Mouse (Mus musculus) C2C12 (cell line): ENCODE results near the gene Tbxa2r. TPM values are rescaled to one million over a fixed set of nuclear protein-coding genes. Genes with fewer than 3 reads are reported as not detected.

Experiments used
- H3K27me3 ChIP-seq: one replicate; pipeline ENCODE4 v1.6.1; 2011; ENCODE audit not compliant: control insufficient read depth, insufficient read depth, insufficient read length
- H3K36me3 ChIP-seq: one replicate; pipeline ENCODE4 v1.6.1; 2011; ENCODE audit not compliant: control insufficient read depth, insufficient read depth
- H3K4me3 ChIP-seq: one replicate; pipeline ENCODE4 v1.5.1; 2011; ENCODE audit warnings: mild to moderate bottlenecking, control low read depth; ENCODE audit not compliant: poor library complexity, insufficient read depth, severe bottlenecking
- H3K79me2 ChIP-seq: one replicate; pipeline ENCODE4 v1.6.1; 2011; ENCODE audit not compliant: control insufficient read depth, insufficient read depth
- H3K79me3 ChIP-seq: one replicate; pipeline ENCODE4 v1.6.1; 2011; ENCODE audit warnings: low read depth, control low read depth
- H3ac ChIP-seq: one replicate; pipeline ENCODE3; 2011; ENCODE audit warnings: low read depth; ENCODE audit not compliant: control insufficient read depth, insufficient read length
- CEBPB ChIP-seq: IDR thresholded peaks from one replicate; pipeline ENCODE4 v1.6.1; 2011; ENCODE audit warnings: low read depth, mild to moderate bottlenecking, control low read depth, moderate library complexity
- CTCF ChIP-seq: IDR thresholded peaks from one replicate; pipeline ENCODE4 v1.5.1; 2011; ENCODE audit not compliant: control insufficient read depth, insufficient read depth, insufficient read length
- FOSL1 ChIP-seq: IDR thresholded peaks from one replicate; pipeline ENCODE4 v1.8.0; 2011; ENCODE audit warnings: mild to moderate bottlenecking, low read length; ENCODE audit not compliant: poor library complexity, insufficient read depth, severe bottlenecking
- MAX ChIP-seq: IDR thresholded peaks from one replicate; pipeline ENCODE4 v1.6.1; 2011; ENCODE audit warnings: mild to moderate bottlenecking, control low read depth
- MYOD1 ChIP-seq: IDR thresholded peaks from one replicate; pipeline ENCODE4 v1.6.1; 2011; ENCODE audit warnings: low read depth; ENCODE audit not compliant: control insufficient read depth, insufficient read length
- MYOG ChIP-seq: IDR thresholded peaks from one replicate; pipeline ENCODE4 v1.6.1; 2011; ENCODE audit not compliant: control insufficient read depth, insufficient read length; ENCODE audit errors: extremely low read depth
- USF1 ChIP-seq: IDR thresholded peaks from one replicate; pipeline ENCODE4 v1.6.1; 2011; ENCODE audit warnings: low read depth, mild to moderate bottlenecking, control low read depth, moderate library complexity
- polyA plus RNA-seq: library from polyadenylated mRNA; unstranded; fragments of >200 nt; fragmentation: generic; extraction: Trizol; gene quantifications from one replicate; pipeline ENCODE4 v1.2.1, GENCODE M21; 2012; ENCODE audit warnings: missing spikeins

Gene Tbxa2r
- polyA plus RNA-seq, 1 experiment, result 0.02 TPM

- Histone ChIP-seq H3K79me2 (no peaks in the 10 kb centered on the region), H3K27me3 (no peaks in the 10 kb centered on the region), H3ac (no peak overlapping the region), H3K79me3 (no peaks in the 10 kb centered on the region), H3K4me3 (no peak overlapping the region), H3K36me3 (peaks cover 42% of the 10 kb centered on the region)
- TF ChIP-seq MYOD1 (no peak), FOSL1 (no peak)
These were observed 36.1 kb downstream of the Tbxa2r start for GRCm38 (mm10) chr10:81364666-81365065.

GRCm38 (mm10) chr10:81365073-81365472 is 36.5 kb downstream of the Tbxa2r start:
- TF ChIP-seq CTCF (no peak), MYOG (no peak), USF1 (no peak), MYOD1 (no peak)
- Histone ChIP-seq H3K79me2 (no peaks in the 10 kb centered on the region), H3K4me3 (no peak overlapping the region), H3K36me3 (peaks cover 46% of the 10 kb centered on the region), H3ac (no peak overlapping the region), H3K27me3 (no peaks in the 10 kb centered on the region), H3K79me3 (no peaks in the 10 kb centered on the region)

GRCm38 (mm10) chr10:81365672-81366476 is 37.3 kb downstream of the Tbxa2r start, which contains the start of gene 4930404N11Rik:
Gene 4930404N11Rik, minus strand, starts transcription at chr10:81365816.
- peaks cover 50% of the 10 kb centered on the region for H3K36me3 ChIP-seq
- TF ChIP-seq USF1 (no peak), MYOG (no peak), CEBPB (no peak), MAX (no peak), MYOD1 (no peak), FOSL1 (no peak), CTCF (no peak)
- no peak within 1 kb of the TSS for H3ac ChIP-seq
- H3K79me2 ChIP-seq, result no peaks in the 10 kb centered on the region
- no peaks in the 10 kb centered on the region for H3K79me3 ChIP-seq
- no peak within 1 kb of the TSS for H3K4me3 ChIP-seq
- no peaks in the 10 kb centered on the region for H3K27me3 ChIP-seq

- peaks cover 50% of the 10 kb centered on the region for H3K36me3 ChIP-seq
- no peak overlapping the region for H3ac ChIP-seq
- TF ChIP-seq USF1, result no peak
- no peak for TF ChIP-seq CTCF
- no peak for TF ChIP-seq MYOG
- no peak for TF ChIP-seq MAX
- no peak for TF ChIP-seq FOSL1
- TF ChIP-seq CEBPB, result no peak
- TF ChIP-seq MYOD1, result no peak
- H3K79me3 ChIP-seq, result no peaks in the 10 kb centered on the region
- no peak overlapping the region for H3K4me3 ChIP-seq
- H3K27me3 ChIP-seq, result no peaks in the 10 kb centered on the region
- H3K79me2 ChIP-seq, result peaks cover 5% of the 10 kb centered on the region
These were observed 38.1 kb downstream of the Tbxa2r start for GRCm38 (mm10) chr10:81366477-81367206.

- peaks cover 2% of the 10 kb centered on the region for H3K79me3 ChIP-seq
- H3K27me3 ChIP-seq, result no peaks in the 10 kb centered on the region
- H3K36me3 ChIP-seq, result peaks cover 52% of the 10 kb centered on the region
- no peak overlapping the region for H3K4me3 ChIP-seq
- no peak overlapping the region for H3ac ChIP-seq
- no peak for TF ChIP-seq CTCF
- TF ChIP-seq MYOD1, result no peak
- no peak for TF ChIP-seq MYOG
- TF ChIP-seq MAX, result no peak
- TF ChIP-seq CEBPB, result no peak
- peaks cover 10% of the 10 kb centered on the region for H3K79me2 ChIP-seq
These were observed 38.6 kb downstream of the Tbxa2r start for GRCm38 (mm10) chr10:81367207-81367495.
